Mouse (Mus musculus): Measurements from ENCODE around the gene Vamp9.

DNA sequence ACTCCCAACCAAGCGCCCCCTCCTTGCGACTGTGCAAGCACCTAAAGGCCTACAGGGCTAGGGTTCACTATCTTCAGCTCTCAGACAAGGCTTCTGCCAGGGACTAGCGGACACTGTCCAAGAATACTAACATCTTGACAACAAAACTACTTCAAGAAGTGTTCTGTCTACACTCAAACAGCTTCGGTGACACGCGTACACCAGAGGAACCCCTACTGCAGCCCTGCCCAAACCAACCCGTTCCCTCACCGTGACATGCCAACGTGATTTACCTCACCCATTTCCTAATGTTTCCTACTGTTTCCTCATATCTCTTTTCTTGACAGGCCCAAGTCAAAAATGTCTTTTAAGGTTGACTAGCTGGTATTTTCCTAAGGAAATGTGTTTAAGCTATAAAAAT is 37.1 kb upstream of the Vamp9 start:
- TF ChIP-seq CTCF (IDR thresholded peaks at IDR 0.05; ENCODE audit: borderline replicate concordance, extremely low read depth, insufficient read depth, insufficient read length) (no peak), POLR2A (IDR thresholded peaks at IDR 0.05; ENCODE audit: borderline replicate concordance, extremely low read depth, insufficient read depth, insufficient read length, poor library complexity, severe bottlenecking) (no peak)

Data from brain, embryonic 14.5 days (tissue).